Mouse (Mus musculus) megakaryocyte, embryonic 14.5 days (primary cell): ENCODE data around the gene Gm44965.

ENCODE experiments used
- FLI1 ChIP-seq: IDR thresholded peaks from 2 replicates; pipeline ENCODE4 v1.6.1; 2012; ENCODE audit warnings: low read length, inconsistent platforms, mixed read lengths
- GATA1 ChIP-seq: IDR thresholded peaks from 3 replicates; pipeline ENCODE4 v1.6.1; 2012; ENCODE audit warnings: mixed read lengths, low read length, inconsistent platforms, borderline replicate concordance

DNA sequence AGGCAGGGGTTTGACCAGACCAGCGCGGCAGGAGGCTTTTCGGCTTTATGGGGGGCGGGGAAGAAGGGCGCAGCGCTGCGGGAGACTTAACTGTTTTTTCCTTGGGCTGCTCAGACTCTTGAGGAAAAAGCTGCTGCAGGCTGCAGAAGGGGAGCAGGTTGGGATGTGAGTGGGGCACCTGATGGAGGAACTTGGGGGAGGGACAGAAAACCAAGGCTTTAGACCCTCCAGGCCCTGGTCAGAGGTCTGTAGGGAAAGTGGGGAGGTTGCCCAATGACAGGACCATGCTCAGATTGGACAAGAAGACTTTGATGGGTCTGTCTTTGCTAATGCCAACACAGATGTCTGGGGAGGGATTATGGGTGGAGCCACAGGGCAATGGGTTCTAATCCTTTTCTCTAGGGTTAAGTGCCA is 33.8 kb downstream of the Gm44965 start:
- TF ChIP-seq GATA1, result no peak
- TF ChIP-seq FLI1, result no peak
